Mouse (Mus musculus) heart, adult 2 months (tissue): Measurements from ENCODE around the gene Lrrc4c. TPM values are rescaled to one million over a fixed set of nuclear protein-coding genes. Genes with fewer than 3 reads are reported as not detected.
A peak's percentile ranks its signal among the peaks of the same experiment; 100 is the strongest.

ENCODE experiments used
- DNase-seq, 2 experiments: peaks; one replicate each; pipeline ENCODE4 v3.0.0; 2021
- H3K27ac ChIP-seq: fragments of 200-600 bp; 2 replicates; pipeline ENCODE4 v1.8.1; 2022
- H3K27me3 ChIP-seq: fragments of 200-500 bp; 2 replicates; pipeline ENCODE4 v1.6.1; 2012; ENCODE audit warnings: mild to moderate bottlenecking, low read length, inconsistent platforms, mixed read lengths; ENCODE audit not compliant: control insufficient read depth, insufficient read depth
- H3K36me3 ChIP-seq: fragments of 200-500 bp; 2 replicates; pipeline ENCODE4 v1.6.1; 2012; ENCODE audit warnings: low read length, inconsistent platforms; ENCODE audit not compliant: control insufficient read depth, insufficient read depth
- H3K4me1 ChIP-seq: fragments of 200-500 bp; 2 replicates; pipeline ENCODE4 v1.6.1; 2011; ENCODE audit warnings: low read length; ENCODE audit not compliant: control insufficient read depth, insufficient read depth
- H3K4me3 ChIP-seq: fragments of 200-600 bp; 2 replicates; pipeline ENCODE4 v1.8.1; 2022
- H3K79me2 ChIP-seq: fragments of 200-500 bp; replicated peaks from 2 replicates; pipeline ENCODE4 v1.6.1; 2012; ENCODE audit warnings: mild to moderate bottlenecking, inconsistent platforms, low read length, moderate library complexity, mixed read lengths; ENCODE audit not compliant: control insufficient read depth, insufficient read depth
- H3K9ac ChIP-seq: fragments of 200-500 bp; 2 replicates; pipeline ENCODE4 v1.6.1; 2012; ENCODE audit warnings: low read depth, mild to moderate bottlenecking, control low read depth, inconsistent platforms, low read length, mixed read lengths
- CTCF ChIP-seq: fragments of 200-600 bp; IDR thresholded peaks from 2 replicates; pipeline ENCODE4 v1.8.1; 2022; ENCODE audit warnings: antibody characterized with exemption, mild to moderate bottlenecking, moderate library complexity
- EP300 ChIP-seq: fragments of 200-500 bp; IDR thresholded peaks from 2 replicates; pipeline ENCODE4 v1.6.1; 2011; ENCODE audit warnings: low read depth, low read length, control low read depth; ENCODE audit not compliant: insufficient read depth
- POLR2A ChIP-seq: fragments of 200-500 bp; IDR thresholded peaks from 2 replicates; pipeline ENCODE4 v1.6.1; 2011; ENCODE audit warnings: mild to moderate bottlenecking, low read depth, low read length, control low read depth; ENCODE audit not compliant: insufficient read depth
- WGBS: fragments of 180-500 bp; shearing (Covaris S2); methylation state at CpG from one replicate; pipeline ENCODE4 v1.1.7; 2018; 5-methylcytosine and 5-hydroxymethylcytosine counted together
- intact Hi-C: fragments of 180-260 bp; cut with DNase I; formaldehyde crosslinking; loops from one replicate; pipeline ENCODE4 v1.15.1; 2025
- polyA plus RNA-seq: library from polyadenylated mRNA; depleted of rRNA; stranded (reverse); fragments of >200 nt; gene quantifications from 2 replicates; pipeline ENCODE4 v1.2.3, GENCODE M21; 2012
- total RNA-seq, 2 experiments: library from RNA; stranded (reverse); gene quantifications; 2 replicates each; pipeline ENCODE4 v1.2.3; 2021

Gene Lrrc4c
- total and polyA plus RNA-seq, 3 experiments: 0.20 to 0.39 (median 0.23) TPM

- DNase-seq: no peak
- Histone ChIP-seq H3K36me3 (no peaks in the 10 kb centered on the region), H3K9ac (no peak overlapping the region), H3K4me1 (no peaks in the 10 kb centered on the region), H3K27me3 (no peaks in the 10 kb centered on the region), H3K4me3 (no peak overlapping the region), H3K27ac (no peak overlapping the region), H3K79me2 (no peaks in the 10 kb centered on the region)
- TF ChIP-seq CTCF (no peak), EP300 (no peak), POLR2A (no peak)
- WGBS: 58% methylated on average over 3 of the region's 3 CpGs
- intact Hi-C loops: no loop called here
Observed at GRCm38 (mm10) chr2:97138454-97138853, 820.5 kb downstream of the Lrrc4c start.

DNA sequence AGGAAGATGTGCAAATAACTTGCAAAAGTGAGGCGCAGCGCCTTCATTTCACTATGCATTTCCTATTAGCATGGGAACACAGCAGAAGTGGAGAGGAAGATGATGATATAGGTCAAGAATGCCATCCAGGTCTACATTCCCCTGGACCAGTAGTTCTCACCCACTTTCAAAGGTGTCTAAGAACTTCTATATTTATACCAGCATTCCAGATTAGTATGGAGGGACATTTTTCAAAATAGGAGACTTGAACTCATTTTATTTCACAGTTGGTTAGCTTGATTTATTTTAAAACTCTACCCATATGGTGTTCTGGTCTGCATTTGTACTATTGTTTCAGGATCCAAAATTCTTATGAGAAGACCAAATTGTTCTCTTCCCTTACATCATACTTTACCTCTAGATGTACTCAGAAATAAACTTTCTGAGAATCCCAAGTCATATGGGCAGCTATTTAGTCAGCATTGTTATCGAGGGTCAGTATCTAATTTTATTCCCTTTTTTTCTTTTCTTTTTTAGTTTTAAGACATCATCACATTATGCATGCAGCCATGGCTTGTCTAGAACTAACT is 833.7 kb downstream of the Lrrc4c start:
- no peak overlapping the region for H3K9ac ChIP-seq
- H3K27me3 ChIP-seq: no peaks in the 10 kb centered on the region
- no peak overlapping the region for H3K27ac ChIP-seq
- intact Hi-C loops: no loop called here
- WGBS: 89% methylated on average over 3 of the region's 3 CpGs
- no peak for DNase-seq
- no peak overlapping the region for H3K4me3 ChIP-seq
- H3K4me1 ChIP-seq: no peaks in the 10 kb centered on the region
- H3K36me3 ChIP-seq: no peaks in the 10 kb centered on the region
- no peak for TF ChIP-seq EP300
- TF ChIP-seq CTCF: no peak
- TF ChIP-seq POLR2A: no peak
- no peaks in the 10 kb centered on the region for H3K79me2 ChIP-seq

GRCm38 (mm10) chr2:97165745-97166144 is 847.8 kb downstream of the Lrrc4c start:
- Histone ChIP-seq H3K36me3 (no peaks in the 10 kb centered on the region), H3K4me3 (no peak overlapping the region), H3K27me3 (no peaks in the 10 kb centered on the region), H3K27ac (no peak overlapping the region), H3K9ac (no peak overlapping the region), H3K4me1 (no peaks in the 10 kb centered on the region), H3K79me2 (no peaks in the 10 kb centered on the region)
- TF ChIP-seq POLR2A (no peak), CTCF (no peak), EP300 (no peak)
- intact Hi-C loops: no loop called here
- DNase-seq: no peak
- 79% methylated on average over 2 of the region's 2 CpGs for WGBS

DNA sequence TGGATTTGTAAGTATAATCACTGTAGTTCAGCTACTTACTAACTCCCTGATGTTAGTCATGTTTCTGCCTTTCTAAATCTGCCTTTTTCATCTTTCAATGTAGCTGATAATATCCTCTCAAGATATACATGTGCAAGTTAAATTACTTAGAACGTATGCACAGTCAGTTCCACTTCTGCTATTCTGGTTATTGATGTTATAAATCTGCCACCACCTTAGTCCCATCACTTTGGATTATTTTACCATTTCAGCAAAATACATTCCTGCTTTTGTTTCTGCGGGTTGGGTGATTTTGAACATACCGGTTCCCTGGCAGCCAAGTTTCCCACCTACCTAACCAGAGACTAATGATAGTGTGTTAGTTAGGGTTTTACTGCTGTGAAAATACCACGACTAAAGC is 860.4 kb downstream of the Lrrc4c start:
- no peak overlapping the region for H3K9ac ChIP-seq
- 78% methylated on average over 4 of the region's 4 CpGs for WGBS
- H3K79me2 ChIP-seq: no peaks in the 10 kb centered on the region
- H3K36me3 ChIP-seq: no peaks in the 10 kb centered on the region
- intact Hi-C loops: no loop called here
- H3K27me3 ChIP-seq: no peaks in the 10 kb centered on the region
- H3K4me3 ChIP-seq: no peak overlapping the region
- no peak overlapping the region for H3K27ac ChIP-seq
- TF ChIP-seq CTCF (no peak), POLR2A (no peak), EP300 (no peak)
- no peak for DNase-seq
- no peaks in the 10 kb centered on the region for H3K4me1 ChIP-seq

DNA sequence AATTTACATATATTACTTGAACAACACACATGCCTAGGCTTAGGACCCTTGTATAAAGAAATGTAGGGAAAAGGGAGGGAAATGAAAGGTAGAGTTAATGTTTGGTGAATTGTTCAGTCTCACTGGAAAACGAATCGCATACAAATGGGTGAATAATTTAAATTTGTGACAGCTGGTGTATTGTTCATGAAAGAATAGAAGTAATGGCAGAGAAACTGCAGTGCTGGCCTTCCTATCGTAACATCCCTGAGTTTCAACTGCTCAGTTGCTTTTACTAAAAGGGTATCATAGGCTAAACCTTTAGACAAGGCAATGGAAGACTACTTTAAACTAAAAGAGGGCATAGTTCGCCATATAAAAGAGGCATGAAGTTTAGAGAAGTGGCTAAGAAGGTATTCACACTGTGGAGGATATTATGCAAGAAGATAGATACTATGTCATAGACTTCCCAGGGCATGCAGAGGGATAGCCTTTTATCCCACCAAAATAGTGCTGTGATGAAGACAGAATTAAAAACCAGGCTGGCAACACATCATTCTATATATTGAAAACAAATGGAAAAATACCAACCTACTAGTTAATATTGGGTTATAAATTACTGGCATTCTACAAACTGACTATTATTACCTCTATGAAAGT is 879.1 kb downstream of the Lrrc4c start:
- no peak for DNase-seq
- intact Hi-C loops: no loop called here
- Histone ChIP-seq H3K27me3 (no peaks in the 10 kb centered on the region), H3K4me3 (no peak overlapping the region), H3K4me1 (no peaks in the 10 kb centered on the region), H3K79me2 (no peaks in the 10 kb centered on the region), H3K9ac (no peak overlapping the region), H3K27ac (no peak overlapping the region), H3K36me3 (no peaks in the 10 kb centered on the region)
- WGBS: 69% methylated on average over 4 of the region's 4 CpGs
- TF ChIP-seq POLR2A: no peak
- TF ChIP-seq EP300: no peak
- TF ChIP-seq CTCF: no peak

DNA sequence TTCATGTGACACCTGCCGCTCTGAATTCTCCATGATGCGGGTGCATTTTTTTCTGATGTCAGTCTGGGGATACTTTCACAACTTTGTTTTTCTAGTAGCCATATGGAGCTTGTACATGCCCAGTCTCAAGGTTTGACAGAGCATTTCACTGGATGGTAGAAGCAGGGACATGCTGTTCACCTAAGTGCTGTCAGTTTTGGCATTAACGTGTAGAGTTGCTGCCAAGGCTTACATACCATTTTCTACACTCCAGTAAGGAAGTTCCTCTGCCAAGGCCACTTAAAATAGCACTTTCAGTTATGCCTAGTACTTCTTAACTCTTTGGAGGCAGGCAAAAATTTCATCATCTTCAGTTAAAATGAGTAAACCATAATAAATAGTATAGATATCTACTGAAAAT is 915.0 kb downstream of the Lrrc4c start:
- Histone ChIP-seq H3K79me2 (no peaks in the 10 kb centered on the region), H3K27me3 (no peaks in the 10 kb centered on the region), H3K4me1 (no peaks in the 10 kb centered on the region), H3K4me3 (no peak overlapping the region), H3K9ac (no peak overlapping the region), H3K36me3 (no peaks in the 10 kb centered on the region), H3K27ac (peak overlapping the region; percentile 11; the same call in 1 of the 2 replicates)
- peak; percentile 17 to 54 for DNase-seq
- no peak for TF ChIP-seq CTCF
- TF ChIP-seq EP300: 0 out of 2 replicates have a peak, but pooled peaks have one; percentile 16
- no peak for TF ChIP-seq POLR2A
- 55% methylated on average over 3 of the region's 3 CpGs for WGBS
- intact Hi-C loops: no loop called here
